In the genomic region with DNA sequence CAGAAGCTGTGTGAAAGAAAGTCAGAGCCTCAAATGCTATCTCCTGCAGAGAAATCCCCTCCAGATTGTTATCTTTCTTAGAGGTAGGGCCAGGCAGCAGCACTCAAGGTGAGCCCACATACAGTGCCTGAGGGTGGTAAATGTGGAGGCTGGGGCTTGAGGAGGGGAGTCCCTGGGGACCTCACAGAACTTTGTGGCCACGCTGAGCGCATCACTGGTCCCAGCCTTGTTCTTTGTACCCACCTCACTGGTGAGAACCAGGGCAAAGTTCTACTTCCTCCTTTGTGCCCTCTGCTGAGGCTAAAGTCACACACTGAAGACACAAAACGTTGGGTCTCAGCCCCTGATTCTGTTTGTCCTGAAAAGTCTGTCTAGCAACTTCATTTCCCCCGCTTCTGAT, we compare ENCODE assay signal across 10 mouse cellular contexts. TPM values are rescaled to one million over a fixed set of nuclear protein-coding genes. Genes with fewer than 3 reads are reported as not detected.
A peak's percentile ranks its signal among the peaks of the same experiment; 100 is the strongest.
DNase-seq lines count a peak whose midpoint lies in the region; ATAC-seq lines count a peak whose summit lies in the region.
"Had no signal": no experiment of that assay in that cellular context is flagged by ENCODE, and none has a peak within 500 bp of the region (broad histone marks: within the 10 kb centered on the region; RNA-seq: fewer than 3 reads in every experiment).

No protein-coding gene starts in this region.

- H3K36me3 ChIP-seq in intestine, embryonic 16.5 days (ENCODE audit: control insufficient read depth, insufficient read depth, low read length) = no peaks in the 10 kb centered on the region

- WGBS in intestine, embryonic 16.5 days = 73% methylated on average over 4 of the region's 4 CpGs

- no peaks in the 10 kb centered on the region; the same call in 1 of the 2 replicates for H3K27me3 ChIP-seq in intestine, embryonic 16.5 days (replicated peaks; ENCODE audit: control insufficient read depth, insufficient read depth, low read length)

- DNase-seq in kidney, adult 18-20 months = peak; percentile 18
- DNase-seq in kidney, postnatal 10 days = no peak
- peak; percentile 59 for DNase-seq in lung, postnatal 36 days
- peak; percentile 52 for DNase-seq in thymus, postnatal 0 days (ENCODE audit: low spot score)
- no peak for DNase-seq in adrenal gland, postnatal 4 days (ENCODE audit: low spot score in 2 of 2)
- DNase-seq in left cerebral cortex, postnatal 36 days (ENCODE audit: low spot score in 2 of 2) = no peak
- DNase-seq in frontal cortex, postnatal 10 days (ENCODE audit: low spot score in 2 of 2) = no peak
- DNase-seq: right cerebral cortex, adult 18-20 months had no signal

- intact Hi-C loops in left cerebral cortex, postnatal 36 days (cut with DNase I) = no loop called here

- peaks cover 6% of the 10 kb centered on the region for H3K4me1 ChIP-seq in intestine, embryonic 16.5 days (ENCODE audit: control insufficient read depth, insufficient read depth, low read length)

- H3K4me3 ChIP-seq in intestine, embryonic 16.5 days (ENCODE audit: low read length) = peak overlapping the region; percentile 44; the same call in 1 of the 2 replicates

- no peak overlapping the region for H3K27ac ChIP-seq in intestine, embryonic 16.5 days (ENCODE audit: low read length)

- no peak overlapping the region; the same call in 1 of the 2 replicates for H3K4me2 ChIP-seq in intestine, embryonic 16.5 days (ENCODE audit: low read depth, low read length)

- no peaks in the 10 kb centered on the region for H3K9me3 ChIP-seq in intestine, embryonic 16.5 days (ENCODE audit: control insufficient read depth, low read length)

- ATAC-seq in intestine, embryonic 16.5 days = no peak

- no peak overlapping the region for H3K9ac ChIP-seq in intestine, embryonic 16.5 days (ENCODE audit: low read depth, low read length)

RNA-seq across cellular contexts. Expression of gene Nrros, which starts 2.0 kb away (rescaled TPM):
- 13.1 and 13.3 TPM in 2 replicates for polyA plus RNA-seq in intestine, embryonic 16.5 days (2015; fragmentation: Nextera tagmentation; extraction: Ambion mirVana)
- 94.5 and 99.5 TPM in 2 replicates for polyA plus RNA-seq in thymus, postnatal 0 days (2015; fragmentation: Nextera tagmentation; extraction: Ambion mirVana)
- total RNA-seq in adrenal gland, postnatal 4 days (2021) = 10 to 100 TPM; 12.3 to 13.7 TPM
- 1 to 10 TPM; 7.5 to 9.2 TPM for total RNA-seq in left cerebral cortex, postnatal 36 days (2021)

RNA-seq across cellular contexts. Expression of gene Bex6, which starts 16.2 kb away (rescaled TPM):
- polyA plus RNA-seq in intestine, embryonic 16.5 days (2015; fragmentation: Nextera tagmentation; extraction: Ambion mirVana) = not detected in 2 replicates
- 4.1 and 6.6 TPM in 2 replicates for polyA plus RNA-seq in thymus, postnatal 0 days (2015; fragmentation: Nextera tagmentation; extraction: Ambion mirVana)
- total RNA-seq in adrenal gland, postnatal 4 days (2021) = not detected
- not detected for total RNA-seq in left cerebral cortex, postnatal 36 days (2021)
- total RNA-seq: left cerebral cortex, adult 8-10 months had no signal

Comparison
In these comparisons a context has a peak if more than half of its experiments do, and no peak if none do; other contexts are left out.
1. DNase-seq: peak in kidney, adult 18-20 months (single experiment), lung, postnatal 36 days (single experiment) and thymus, postnatal 0 days (single experiment); none in kidney, postnatal 10 days (single experiment), adrenal gland, postnatal 4 days (0 of 2), left cerebral cortex, postnatal 36 days (0 of 2) and frontal cortex, postnatal 10 days (0 of 2).